Mouse (Mus musculus) heart, embryonic 13.5 days (tissue): ENCODE results near the gene Zbtb43. TPM values are rescaled to one million over a fixed set of nuclear protein-coding genes. Genes with fewer than 3 reads are reported as not detected.

ENCODE experiments used
- ATAC-seq: fragments of 200-750 bp; cut with Nextera tagmentation; 2 replicates; pipeline ENCODE4 v1.8.0; 2017; ENCODE audit warnings: moderate TSS enrichment; ENCODE audit not compliant: insufficient number of reproducible peaks, low FRiP score, low TSS enrichment; ENCODE audit errors: extremely low read depth
- H3K27ac ChIP-seq: fragments of 300-500 bp; sonication (generic); replicated peaks from 2 replicates; pipeline ENCODE4 v1.5.1; 2015; ENCODE audit warnings: moderate library complexity, mild to moderate bottlenecking, inconsistent platforms
- H3K27me3 ChIP-seq: fragments of 300-500 bp; sonication (generic); replicated peaks from 2 replicates; pipeline ENCODE4 v1.6.1; 2015; ENCODE audit warnings: mild to moderate bottlenecking, inconsistent platforms
- H3K36me3 ChIP-seq: fragments of 300-500 bp; sonication (generic); 2 replicates; pipeline ENCODE4 v1.6.1; 2015; ENCODE audit warnings: mild to moderate bottlenecking, inconsistent platforms
- H3K4me1 ChIP-seq: fragments of 300-500 bp; sonication (generic); 2 replicates; pipeline ENCODE4 v1.6.1; 2015; ENCODE audit warnings: inconsistent platforms
- H3K4me2 ChIP-seq: fragments of 300-500 bp; sonication (generic); 2 replicates; pipeline ENCODE4 v1.6.1; 2015; ENCODE audit warnings: inconsistent platforms, mild to moderate bottlenecking, moderate library complexity
- H3K4me3 ChIP-seq: fragments of 300-500 bp; sonication (generic); 2 replicates; pipeline ENCODE4 v1.5.1; 2015; ENCODE audit warnings: moderate library complexity, mild to moderate bottlenecking, inconsistent platforms
- H3K9ac ChIP-seq: fragments of 300-500 bp; sonication (generic); 2 replicates; pipeline ENCODE4 v1.6.1; 2015; ENCODE audit warnings: inconsistent platforms, mild to moderate bottlenecking, moderate library complexity
- H3K9me3 ChIP-seq: fragments of 300-500 bp; sonication (generic); 2 replicates; pipeline ENCODE4 v1.6.1; 2016; ENCODE audit warnings: inconsistent platforms
- WGBS: fragments of 180-500 bp; shearing (Covaris S2); methylation state at CpG from one replicate; pipeline ENCODE4 v1.1.7; 2015; ENCODE audit warnings: mixed read lengths; 5-methylcytosine and 5-hydroxymethylcytosine counted together
- polyA plus RNA-seq: library from polyadenylated mRNA; unstranded; fragments of >200 nt; fragmentation: Nextera tagmentation; extraction: Ambion mirVana; gene quantifications from 2 replicates; pipeline ENCODE4 v1.2.1, GENCODE M21; 2015

Zbtb43 gene
- polyA plus RNA-seq, 1 experiment from 2014 or later, result 10.5 TPM

DNA sequence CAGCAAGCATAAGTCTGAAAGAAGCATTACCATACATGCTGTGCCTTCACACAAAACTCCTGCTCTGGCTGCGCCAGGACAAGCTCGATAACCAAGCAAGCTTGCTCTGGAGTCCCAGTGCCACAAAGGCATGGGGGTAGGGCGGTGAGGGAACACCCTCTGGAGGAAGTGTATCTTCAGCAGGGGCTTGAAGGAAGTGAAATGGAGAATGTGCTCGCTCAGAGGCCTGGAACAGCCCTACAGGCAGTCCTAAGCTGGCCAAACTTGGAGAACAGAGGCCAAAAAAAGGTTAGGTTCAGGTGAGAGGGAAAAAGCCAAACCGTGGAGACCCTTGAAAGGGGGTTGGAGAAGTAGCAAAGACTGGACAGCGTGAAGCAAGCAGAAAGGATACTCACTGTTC, 39.0 kb downstream of the Zbtb43 start:
- Histone ChIP-seq H3K9me3 (no peaks in the 10 kb centered on the region), H3K9ac (peak overlapping the region; percentile 98), H3K4me3 (peak overlapping the region; percentile 86), H3K4me2 (peak overlapping the region; percentile 84), H3K36me3 (peaks cover 36% of the 10 kb centered on the region), H3K27ac (peak overlapping the region; percentile 79), H3K27me3 (no peaks in the 10 kb centered on the region), H3K4me1 (peaks cover 38% of the 10 kb centered on the region)
- 43% methylated on average over 6 of the region's 6 CpGs for WGBS
- no peak for ATAC-seq

DNA sequence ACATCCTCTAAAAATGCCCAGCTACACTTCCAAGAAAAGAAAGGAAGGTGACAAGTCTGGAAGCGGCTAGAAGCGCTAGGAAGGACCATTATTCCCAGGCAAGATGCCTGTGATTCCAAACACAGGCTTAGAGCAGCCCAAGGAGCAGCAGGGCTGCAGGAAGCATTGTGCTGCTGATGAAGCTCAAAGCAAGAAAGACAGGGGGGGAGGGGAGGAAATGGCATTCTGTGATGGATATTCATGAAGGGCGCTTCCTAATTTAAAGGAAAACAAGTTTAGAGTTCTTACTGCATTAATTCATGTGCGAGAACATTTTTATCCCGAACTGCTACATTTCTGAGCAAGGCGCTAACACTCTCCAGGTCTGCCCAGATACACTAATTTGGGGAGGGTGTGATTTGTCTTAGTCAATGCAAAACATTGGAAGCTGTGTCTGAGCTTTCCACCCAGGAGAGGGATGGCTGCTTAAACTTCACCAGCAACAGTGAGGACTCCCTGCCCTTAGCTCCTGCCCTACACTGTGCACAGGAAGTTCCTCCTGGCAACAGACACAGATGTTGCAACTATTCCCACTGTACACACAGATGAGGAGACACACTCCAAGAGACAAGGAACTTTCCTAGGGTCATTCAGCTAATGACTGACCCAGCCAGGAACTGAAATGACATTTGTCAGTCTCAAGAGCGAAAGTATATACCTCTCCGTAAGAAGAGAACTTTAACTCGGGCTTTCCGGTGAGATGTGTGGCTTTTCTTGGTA, 41.5 kb downstream of the Zbtb43 start:
- ATAC-seq, result no peak
- no peaks in the 10 kb centered on the region for H3K27me3 ChIP-seq
- H3K4me3 ChIP-seq, result no peak overlapping the region
- no peak overlapping the region for H3K4me2 ChIP-seq
- WGBS, result 80% methylated on average over 10 of the region's 10 CpGs
- H3K9me3 ChIP-seq, result no peaks in the 10 kb centered on the region
- no peak overlapping the region for H3K27ac ChIP-seq
- no peak overlapping the region for H3K9ac ChIP-seq
- peaks cover 38% of the 10 kb centered on the region for H3K4me1 ChIP-seq
- peaks cover 54% of the 10 kb centered on the region for H3K36me3 ChIP-seq

DNA sequence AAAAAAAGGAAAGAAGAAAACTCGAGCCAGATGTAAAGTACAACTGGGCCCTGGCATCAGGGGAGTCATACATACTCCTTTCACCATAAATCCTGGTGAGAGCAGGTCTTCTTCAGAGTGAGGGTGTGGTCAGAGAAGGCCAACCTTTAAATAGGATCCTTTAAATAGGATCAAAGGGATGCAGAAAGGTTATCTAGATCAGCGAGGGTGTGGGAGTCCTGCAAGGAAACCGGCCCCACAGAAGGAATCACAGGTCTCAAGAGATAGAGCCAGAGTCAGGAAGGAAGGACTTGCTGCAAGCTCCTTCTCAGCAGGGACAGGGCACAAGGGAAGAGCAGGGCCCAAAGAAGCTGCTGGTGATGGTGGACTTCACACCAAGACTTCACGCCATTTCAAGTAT, 50.9 kb downstream of the Zbtb43 start:
- Histone ChIP-seq H3K27me3 (no peaks in the 10 kb centered on the region), H3K4me1 (peaks cover 23% of the 10 kb centered on the region), H3K9me3 (no peaks in the 10 kb centered on the region), H3K4me2 (no peak overlapping the region), H3K36me3 (peaks cover 49% of the 10 kb centered on the region), H3K27ac (no peak overlapping the region), H3K4me3 (no peak overlapping the region), H3K9ac (no peak overlapping the region)
- no peak for ATAC-seq
- WGBS, result 44% methylated on average over 4 of the region's 4 CpGs

DNA sequence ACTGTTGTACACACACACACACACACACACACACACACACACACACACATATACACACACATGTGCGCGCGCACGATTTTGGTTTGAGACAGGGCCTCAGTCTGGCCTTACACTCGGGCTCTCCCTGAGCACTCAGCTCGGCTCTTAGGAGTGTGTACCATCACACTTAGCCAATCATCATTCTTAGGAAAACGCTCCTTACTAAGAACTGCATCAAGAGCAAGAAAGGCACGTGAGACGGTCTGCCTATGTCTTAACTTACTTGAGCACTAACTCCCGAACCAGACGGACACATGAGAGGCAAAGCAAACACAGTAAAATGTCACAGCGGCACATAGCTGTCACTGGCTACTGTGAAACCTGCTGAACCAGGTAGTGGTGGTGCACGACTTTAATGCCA, 54.3 kb downstream of the Zbtb43 start:
- Histone ChIP-seq H3K9ac (no peak overlapping the region), H3K4me2 (no peak overlapping the region), H3K27ac (no peak overlapping the region), H3K4me3 (no peak overlapping the region), H3K9me3 (no peaks in the 10 kb centered on the region), H3K27me3 (no peaks in the 10 kb centered on the region), H3K4me1 (peaks cover 24% of the 10 kb centered on the region), H3K36me3 (peaks cover 55% of the 10 kb centered on the region)
- 89% methylated on average over 13 of the region's 13 CpGs for WGBS
- ATAC-seq, result no peak

DNA sequence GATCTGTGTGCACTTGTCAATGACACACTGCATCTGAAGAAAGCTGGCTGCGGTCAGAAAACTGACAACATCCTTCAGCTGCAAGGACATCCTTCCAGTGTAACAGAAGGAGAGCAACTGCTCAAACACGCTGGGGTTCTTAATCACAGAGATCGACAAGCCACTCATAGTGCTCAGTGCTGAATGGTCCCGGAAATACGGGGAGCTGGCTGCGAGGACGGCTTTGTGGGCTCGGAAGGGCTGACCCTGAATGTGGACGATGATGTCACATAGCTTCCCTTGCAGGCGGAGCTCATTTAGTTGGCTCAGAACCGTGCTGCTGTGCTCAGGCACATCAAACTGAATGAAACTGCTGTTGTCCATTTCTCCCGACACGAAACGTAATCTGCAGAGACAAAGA, 56.2 kb downstream of the Zbtb43 start:
- no peaks in the 10 kb centered on the region for H3K9me3 ChIP-seq
- no peak overlapping the region for H3K9ac ChIP-seq
- peaks cover 17% of the 10 kb centered on the region for H3K4me1 ChIP-seq
- no peak overlapping the region for H3K4me2 ChIP-seq
- peaks cover 58% of the 10 kb centered on the region for H3K36me3 ChIP-seq
- 67% methylated on average over 14 of the region's 14 CpGs for WGBS
- ATAC-seq, result no peak
- no peak overlapping the region for H3K4me3 ChIP-seq
- H3K27ac ChIP-seq, result no peak overlapping the region
- H3K27me3 ChIP-seq, result no peaks in the 10 kb centered on the region

DNA sequence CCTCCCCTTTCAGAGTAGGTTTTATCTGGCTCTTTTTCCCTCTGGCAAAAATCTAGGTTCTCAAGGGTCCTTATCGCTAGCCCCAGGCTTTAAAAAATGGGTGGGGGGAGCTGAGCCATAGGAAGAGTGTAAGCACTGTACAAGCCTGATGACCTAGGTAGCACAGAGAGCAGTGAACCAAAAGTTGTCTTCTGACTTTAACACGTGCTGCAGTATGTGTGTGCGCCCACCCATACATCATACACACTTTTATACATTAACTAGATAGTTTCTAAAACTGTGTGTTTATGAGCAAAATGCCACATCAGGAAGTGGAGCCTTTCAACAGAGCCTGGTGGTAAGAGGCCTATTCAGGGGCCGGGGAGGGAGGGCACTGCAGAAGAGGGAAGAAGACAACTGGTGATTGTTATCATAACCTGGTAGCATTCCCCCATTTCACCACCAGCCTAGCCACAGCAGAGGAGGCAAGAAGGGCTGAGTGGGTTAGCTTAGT, 64.8 kb downstream of the Zbtb43 start:
- Histone ChIP-seq H3K27ac (no peak overlapping the region), H3K9ac (no peak overlapping the region), H3K4me3 (no peak overlapping the region), H3K36me3 (peaks cover 15% of the 10 kb centered on the region), H3K4me1 (peaks cover 13% of the 10 kb centered on the region), H3K27me3 (no peaks in the 10 kb centered on the region), H3K4me2 (no peak overlapping the region), H3K9me3 (no peaks in the 10 kb centered on the region)
- WGBS, result 60% methylated on average over 4 of the region's 4 CpGs
- ATAC-seq, result no peak

DNA sequence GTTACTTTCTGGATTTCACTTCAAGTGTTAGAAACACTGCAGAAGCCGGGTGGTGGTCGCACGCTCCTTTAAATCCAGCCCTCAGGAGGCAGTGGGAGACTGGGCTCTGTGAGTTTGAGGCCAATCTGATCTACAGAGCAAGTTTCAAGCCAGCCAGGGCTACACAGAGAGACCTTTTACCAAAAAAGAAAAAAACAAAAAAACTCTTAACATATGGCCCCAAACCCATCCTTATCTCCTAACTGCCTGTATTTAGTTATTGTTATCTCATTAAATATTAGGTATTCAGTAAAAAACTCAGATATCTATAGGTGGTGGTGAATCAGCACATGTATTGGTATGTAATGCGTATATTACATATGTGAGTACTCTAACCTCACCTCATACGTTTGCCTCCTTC, 65.7 kb downstream of the Zbtb43 start:
- Histone ChIP-seq H3K27ac (no peak overlapping the region), H3K9ac (no peak overlapping the region), H3K36me3 (peaks cover 10% of the 10 kb centered on the region), H3K4me2 (no peak overlapping the region), H3K9me3 (no peaks in the 10 kb centered on the region), H3K4me1 (peaks cover 13% of the 10 kb centered on the region), H3K4me3 (no peak overlapping the region), H3K27me3 (no peaks in the 10 kb centered on the region)
- ATAC-seq, result no peak
- WGBS, result 69% methylated on average over 5 of the region's 5 CpGs

DNA sequence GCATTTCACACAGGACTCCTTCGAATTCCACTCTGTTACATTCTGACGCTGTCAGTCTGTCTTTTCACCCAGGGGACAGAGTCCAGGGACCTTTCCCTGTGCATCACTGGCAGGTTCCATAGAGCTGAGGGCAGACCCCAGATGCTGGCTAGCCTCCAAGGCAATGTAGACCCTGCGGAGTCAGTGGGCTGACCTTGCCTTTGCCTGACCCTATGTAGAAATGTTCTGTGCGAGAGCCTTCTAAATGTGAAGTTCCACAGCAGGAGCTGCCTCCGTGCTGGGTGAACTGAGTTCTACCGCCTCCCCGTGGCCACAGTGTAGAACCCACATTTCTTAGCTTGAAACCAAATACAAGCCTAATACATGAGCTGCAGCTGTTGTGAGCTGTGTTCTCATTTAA, 66.1 kb downstream of the Zbtb43 start:
- Histone ChIP-seq H3K4me3 (no peak overlapping the region), H3K4me2 (no peak overlapping the region), H3K36me3 (peaks cover 8% of the 10 kb centered on the region), H3K9me3 (no peaks in the 10 kb centered on the region), H3K4me1 (peaks cover 13% of the 10 kb centered on the region), H3K27ac (no peak overlapping the region), H3K9ac (no peak overlapping the region), H3K27me3 (no peaks in the 10 kb centered on the region)
- ATAC-seq, result no peak
- 33% methylated on average over 7 of the region's 7 CpGs for WGBS

DNA sequence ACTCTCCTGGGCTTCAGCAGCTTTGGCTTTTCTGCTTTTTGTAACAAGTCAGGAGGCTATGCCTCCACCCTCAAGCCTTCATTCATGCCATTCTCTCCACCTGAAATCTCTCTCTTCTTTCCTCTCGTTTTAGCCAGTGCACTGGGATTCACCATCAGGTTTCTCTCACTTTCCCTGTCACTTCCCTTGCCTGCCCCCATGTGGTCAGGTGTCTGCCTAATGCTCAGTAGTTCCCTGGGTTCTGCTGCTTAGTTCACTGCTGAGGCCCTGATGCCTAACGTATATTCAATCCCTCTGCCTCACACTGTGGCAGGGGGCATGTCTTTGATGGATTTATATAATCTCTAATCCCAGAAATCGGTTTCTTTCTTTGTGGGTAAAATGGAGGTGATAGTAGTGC, 67.1 kb downstream of the Zbtb43 start:
- Histone ChIP-seq H3K9me3 (no peaks in the 10 kb centered on the region), H3K4me1 (peaks cover 9% of the 10 kb centered on the region; the same call in 1 of the 2 replicates), H3K9ac (no peak overlapping the region), H3K27ac (no peak overlapping the region), H3K36me3 (peaks cover 3% of the 10 kb centered on the region), H3K27me3 (no peaks in the 10 kb centered on the region), H3K4me2 (no peak overlapping the region), H3K4me3 (no peak overlapping the region)
- ATAC-seq, result no peak
- WGBS, result 31% methylated on average over 3 of the region's 3 CpGs

DNA sequence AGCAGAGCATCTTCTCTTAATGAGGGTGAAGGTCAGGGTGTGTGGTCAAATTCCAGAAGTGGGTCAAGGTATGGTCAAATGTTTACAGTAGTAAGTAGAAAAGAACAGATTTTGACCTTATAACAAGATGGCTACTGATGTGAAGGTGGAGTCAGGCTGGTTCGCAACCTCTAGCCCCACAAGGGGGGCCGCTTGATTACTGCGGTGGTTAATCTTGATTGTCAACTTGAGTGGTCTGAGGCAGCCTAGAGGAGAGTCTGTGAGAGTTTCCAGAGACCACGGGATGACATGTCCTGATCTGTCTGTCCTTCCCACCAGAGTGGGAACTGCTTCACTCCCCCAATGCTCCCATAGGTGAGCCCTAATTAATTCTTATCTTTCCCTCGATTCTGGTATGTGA, 67.8 kb downstream of the Zbtb43 start:
- Histone ChIP-seq H3K9ac (no peak overlapping the region), H3K27ac (no peak overlapping the region), H3K4me3 (no peak overlapping the region), H3K9me3 (no peaks in the 10 kb centered on the region), H3K36me3 (0 out of 2 replicates have a peak, but pooled peaks cover 2% of the 10 kb centered on the region), H3K4me1 (peaks cover 7% of the 10 kb centered on the region; the same call in 1 of the 2 replicates), H3K27me3 (no peaks in the 10 kb centered on the region), H3K4me2 (no peak overlapping the region)
- 49% methylated on average over 5 of the region's 5 CpGs for WGBS
- ATAC-seq, result no peak
